Mouse (Mus musculus) megakaryocyte, adult 5-6 weeks (primary cell): ENCODE data around the gene Sap30bp. TPM values are rescaled to one million over a fixed set of nuclear protein-coding genes. Genes with fewer than 3 reads are reported as not detected.

Experiments
- ATAC-seq: 2 replicates; pipeline ENCODE4 v1.8.0; 2016; ENCODE audit warnings: mild to moderate bottlenecking, inconsistent platforms; ENCODE audit not compliant: poor library complexity, severe bottlenecking
- total RNA-seq, 2 experiments: library from RNA; stranded (forward) in 1 of 2; stranded (reverse) in 1 of 2; fragments of 153-499, 151-499 nt in 1 of 2; fragments of 221-1000, 200-1000 nt in 1 of 2; gene quantifications; 2 replicates each; pipeline versions ENCODE4 v1.2.3 to v1.2.4; 2015 to 2017

Gene Sap30bp
- total RNA-seq, 2 experiments from 2014 or later, result 22.6 to 190 TPM

- no peak for ATAC-seq
Observed at GRCm38 (mm10) chr11:115954712-115955111, 21.6 kb downstream of the Sap30bp start.

GRCm38 (mm10) chr11:115955195-115955858 lies 22.2 kb downstream of the Sap30bp start:
- ATAC-seq, result no peak

GRCm38 (mm10) chr11:115956453-115956852 lies 23.4 kb downstream of the Sap30bp start:
- no peak for ATAC-seq

- no peak for ATAC-seq
Observed at GRCm38 (mm10) chr11:115957971-115958370, 24.9 kb downstream of the Sap30bp start.

- no peak for ATAC-seq
Observed at GRCm38 (mm10) chr11:115959018-115959417, 25.9 kb downstream of the Sap30bp start.

GRCm38 (mm10) chr11:115962651-115963412 lies 29.8 kb downstream of the Sap30bp start:
- no peak for ATAC-seq

- no peak for ATAC-seq
Observed at GRCm38 (mm10) chr11:115964977-115965604, 32.0 kb downstream of the Sap30bp start.

- ATAC-seq, result no peak
Observed at GRCm38 (mm10) chr11:115968731-115969405, 35.8 kb downstream of the Sap30bp start.

GRCm38 (mm10) chr11:115970006-115970673 lies 37.1 kb downstream of the Sap30bp start:
- no peak for ATAC-seq

GRCm38 (mm10) chr11:115971016-115971415 lies 37.9 kb downstream of the Sap30bp start:
- no peak for ATAC-seq

- ATAC-seq, result peak; percentile 35; the same call in 1 of the 2 replicates
Observed at GRCm38 (mm10) chr11:115974309-115975082, 41.4 kb downstream of the Sap30bp start, which contains the start of gene Itgb4. Gene Itgb4 (plus strand): TSS chr11:115974709.

- ATAC-seq, result no peak
Observed at GRCm38 (mm10) chr11:115975083-115975420, 42.0 kb downstream of the Sap30bp start.

GRCm38 (mm10) chr11:115975544-115975943 lies 42.5 kb downstream of the Sap30bp start:
- no peak for ATAC-seq

GRCm38 (mm10) chr11:115982472-115982871 lies 49.4 kb downstream of the Sap30bp start:
- no peak for ATAC-seq

GRCm38 (mm10) chr11:115983291-115983690 lies 50.2 kb downstream of the Sap30bp start:
- ATAC-seq, result no peak

- ATAC-seq, result no peak
Observed at GRCm38 (mm10) chr11:115989686-115990085, 56.6 kb downstream of the Sap30bp start.

GRCm38 (mm10) chr11:115992098-115992497 lies 59.0 kb downstream of the Sap30bp start:
- no peak for ATAC-seq

GRCm38 (mm10) chr11:115995256-115995655 lies 62.2 kb downstream of the Sap30bp start:
- no peak for ATAC-seq

- no peak for ATAC-seq
Observed at GRCm38 (mm10) chr11:115997047-115997446, 64.0 kb downstream of the Sap30bp start.

GRCm38 (mm10) chr11:115997662-115998061 lies 64.6 kb downstream of the Sap30bp start:
- no peak for ATAC-seq
